ENCODE assay signal across 17 mouse cellular contexts in genomic region chr2:118541716-118542115, GRCm38 (mm10). TPM values are rescaled to one million over a fixed set of nuclear protein-coding genes. Genes with fewer than 3 reads are reported as not detected.
DNase-seq lines count a peak whose midpoint lies in the region; ATAC-seq and TF ChIP-seq lines count a peak whose summit lies in the region.
"Had no signal": no experiment of that assay in that cellular context is flagged by ENCODE, and none has a peak within 500 bp of the region (broad histone marks: within the 10 kb centered on the region; RNA-seq: fewer than 3 reads in every experiment).

No protein-coding gene starts in this region.

- intact Hi-C loops in heart, postnatal 10 days (cut with DNase I), result no loop called here

- 71% methylated on average over 3 of the region's 3 CpGs for WGBS in heart, embryonic 11.5 days (ENCODE audit: insufficient replicate concordance)
- WGBS in limb, embryonic 12.5 days, result 67% methylated on average over 3 of the region's 3 CpGs
- 86% methylated on average over 3 of the region's 3 CpGs for WGBS in limb, embryonic 10.5 days
- WGBS in heart, embryonic 16.5 days, result 84% methylated on average over 3 of the region's 3 CpGs
- 81% methylated on average over 3 of the region's 3 CpGs for WGBS in intestine, postnatal 0 days
- 91% methylated on average over 3 of the region's 3 CpGs for WGBS in forebrain, embryonic 12.5 days

- TF ChIP-seq CTCF in intestine, postnatal 0 days (IDR thresholded peaks at IDR 0.05; ENCODE audit: low read depth), result no peak

- H3K4me2 ChIP-seq in heart, embryonic 11.5 days, result no peak overlapping the region
- no peak overlapping the region for H3K4me2 ChIP-seq in limb, embryonic 12.5 days
- no peak overlapping the region for H3K4me2 ChIP-seq in heart, embryonic 16.5 days (ENCODE audit: low read depth, low read length)
- H3K4me2 ChIP-seq in intestine, postnatal 0 days (replicated peaks; ENCODE audit: low read depth), result no peak overlapping the region
- no peak overlapping the region for H3K4me2 ChIP-seq in forebrain, embryonic 12.5 days
- H3K4me2 ChIP-seq: midbrain, embryonic 12.5 days had no signal

- H3K36me3 ChIP-seq in heart, embryonic 11.5 days (ENCODE audit: control insufficient read depth, insufficient read depth, low read length), result no peaks in the 10 kb centered on the region
- H3K36me3 ChIP-seq in limb, embryonic 12.5 days, result peaks cover 11% of the 10 kb centered on the region
- peaks cover 18% of the 10 kb centered on the region for H3K36me3 ChIP-seq in limb, embryonic 10.5 days
- H3K36me3 ChIP-seq in heart, embryonic 16.5 days (ENCODE audit: control insufficient read depth, insufficient read depth), result 0 out of 2 replicates have a peak, but pooled peaks cover 3% of the 10 kb centered on the region
- H3K36me3 ChIP-seq in intestine, postnatal 0 days (ENCODE audit: control insufficient read depth, insufficient read depth), result peaks cover 5% of the 10 kb centered on the region; the same call in 1 of the 2 replicates
- H3K36me3 ChIP-seq in forebrain, embryonic 12.5 days (replicated peaks), result no peaks in the 10 kb centered on the region

- peaks cover 81% of the 10 kb centered on the region for H3K4me1 ChIP-seq in heart, embryonic 11.5 days (ENCODE audit: control insufficient read depth, insufficient read depth, low read length)
- H3K4me1 ChIP-seq in limb, embryonic 12.5 days (replicated peaks), result peaks cover 75% of the 10 kb centered on the region
- peaks cover 80% of the 10 kb centered on the region for H3K4me1 ChIP-seq in limb, embryonic 10.5 days
- H3K4me1 ChIP-seq in heart, embryonic 16.5 days (ENCODE audit: control insufficient read depth, insufficient read depth, low read length), result peaks cover 84% of the 10 kb centered on the region
- peaks cover 35% of the 10 kb centered on the region for H3K4me1 ChIP-seq in intestine, postnatal 0 days (replicated peaks; ENCODE audit: control insufficient read depth, insufficient read depth, low read length)
- H3K4me1 ChIP-seq in forebrain, embryonic 12.5 days, result peaks cover 51% of the 10 kb centered on the region

- no peak overlapping the region for H3K4me3 ChIP-seq in heart, embryonic 11.5 days (ENCODE audit: low read depth, low read length)
- no peak overlapping the region for H3K4me3 ChIP-seq in limb, embryonic 12.5 days (replicated peaks)
- no peak overlapping the region for H3K4me3 ChIP-seq in limb, embryonic 10.5 days
- no peak overlapping the region for H3K4me3 ChIP-seq in heart, embryonic 16.5 days (ENCODE audit: low read length)
- no peak overlapping the region for H3K4me3 ChIP-seq in intestine, postnatal 0 days (ENCODE audit: low read depth, low read length)
- no peak overlapping the region for H3K4me3 ChIP-seq in forebrain, embryonic 12.5 days (replicated peaks)
- H3K4me3 ChIP-seq: erythroblast, embryonic 14.5 days; midbrain, embryonic 12.5 days; myocyte had no signal

- no peaks in the 10 kb centered on the region for H3K27me3 ChIP-seq in heart, embryonic 11.5 days (ENCODE audit: control insufficient read depth, insufficient read depth, low read length)
- H3K27me3 ChIP-seq in limb, embryonic 12.5 days, result no peaks in the 10 kb centered on the region
- H3K27me3 ChIP-seq in limb, embryonic 10.5 days (ENCODE audit: low read depth, poor library complexity, severe bottlenecking), result peaks cover 3% of the 10 kb centered on the region; the same call in 1 of the 2 replicates
- H3K27me3 ChIP-seq in heart, embryonic 16.5 days (ENCODE audit: control insufficient read depth, insufficient read depth, low read length), result no peaks in the 10 kb centered on the region
- H3K27me3 ChIP-seq in intestine, postnatal 0 days (replicated peaks; ENCODE audit: control insufficient read depth, insufficient read depth, low read length), result no peaks in the 10 kb centered on the region
- peaks cover 13% of the 10 kb centered on the region for H3K27me3 ChIP-seq in forebrain, embryonic 12.5 days

- no peak overlapping the region for H3K9ac ChIP-seq in heart, embryonic 11.5 days (ENCODE audit: low read depth, low read length)
- no peak overlapping the region for H3K9ac ChIP-seq in limb, embryonic 12.5 days (replicated peaks)
- H3K9ac ChIP-seq in heart, embryonic 16.5 days (ENCODE audit: low read length), result peak overlapping the region; percentile 40; the same call in 1 of the 2 replicates
- H3K9ac ChIP-seq in intestine, postnatal 0 days (ENCODE audit: low read depth, low read length), result no peak overlapping the region
- H3K9ac ChIP-seq in forebrain, embryonic 12.5 days, result no peak overlapping the region
- H3K9ac ChIP-seq: forebrain, postnatal 0 days had no signal

- no peak for ATAC-seq in heart, embryonic 11.5 days (replicated peaks; ENCODE audit: insufficient number of reproducible peaks, low FRiP score, low TSS enrichment)
- no peak for ATAC-seq in limb, embryonic 12.5 days (ENCODE audit: insufficient number of reproducible peaks, insufficient read depth, low FRiP score, low TSS enrichment, low read depth)
- ATAC-seq in heart, embryonic 16.5 days (replicated peaks; ENCODE audit: extremely low read depth, insufficient read depth, low FRiP score), result no peak
- ATAC-seq in intestine, postnatal 0 days, result no peak
- ATAC-seq in forebrain, embryonic 12.5 days (ENCODE audit: low FRiP score), result no peak
- ATAC-seq: forebrain, postnatal 0 days; hindbrain, embryonic 16.5 days had no signal

- no peak for DNase-seq in heart, postnatal 10 days
- no peak for DNase-seq in limb, embryonic 10.5 days (ENCODE audit: low spot score)
- DNase-seq in layer of hippocampus, adult 8-10 months (ENCODE audit: low spot score in 2 of 2), result no peak
- DNase-seq: cerebellum, adult 11 months; forebrain, postnatal 0 days; gastrocnemius, postnatal 36 days; liver; lung, postnatal 36 days had no signal

- peak overlapping the region; percentile 99 for H3K27ac ChIP-seq in heart, embryonic 11.5 days (ENCODE audit: low read depth, low read length)
- H3K27ac ChIP-seq in limb, embryonic 12.5 days, result 0 out of 2 replicates have a peak overlapping the region, but pooled peaks have one; percentile 46
- no peak overlapping the region for H3K27ac ChIP-seq in limb, embryonic 10.5 days
- H3K27ac ChIP-seq in heart, embryonic 16.5 days (ENCODE audit: low read length), result peak overlapping the region; percentile 99
- 0 out of 2 replicates have a peak overlapping the region, but pooled peaks have one; percentile 83 for H3K27ac ChIP-seq in intestine, postnatal 0 days (ENCODE audit: low read depth, low read length)
- H3K27ac ChIP-seq in forebrain, embryonic 12.5 days, result no peak overlapping the region
- H3K27ac ChIP-seq: midbrain, embryonic 12.5 days had no signal

- no peaks in the 10 kb centered on the region for H3K9me3 ChIP-seq in heart, embryonic 11.5 days (replicated peaks; ENCODE audit: control insufficient read depth, low read length)
- no peaks in the 10 kb centered on the region for H3K9me3 ChIP-seq in limb, embryonic 12.5 days
- H3K9me3 ChIP-seq in limb, embryonic 10.5 days (replicated peaks), result no peaks in the 10 kb centered on the region
- H3K9me3 ChIP-seq in heart, embryonic 16.5 days (replicated peaks; ENCODE audit: control insufficient read depth, low read length), result no peaks in the 10 kb centered on the region
- H3K9me3 ChIP-seq in intestine, postnatal 0 days (ENCODE audit: control insufficient read depth), result no peaks in the 10 kb centered on the region
- no peaks in the 10 kb centered on the region for H3K9me3 ChIP-seq in forebrain, embryonic 12.5 days
- H3K9me3 ChIP-seq: midbrain, embryonic 12.5 days had no signal

RNA-seq across cellular contexts. Expression of gene Bmf, which starts 7.8 kb away (rescaled TPM):
- 2.6 and 3.7 TPM in 2 replicates for polyA plus RNA-seq in heart, embryonic 11.5 days (2014; fragmentation: Nextera tagmentation; extraction: Ambion mirVana)
- 10 to 100 TPM; 12.3 to 17.1 TPM for total RNA-seq in heart, postnatal 10 days (2021)
- polyA plus RNA-seq in limb, embryonic 12.5 days (2016; fragmentation: Nextera tagmentation; extraction: Ambion mirVana), result 4.8 and 7.1 TPM in 2 replicates
- polyA plus RNA-seq in limb, embryonic 10.5 days (2016; fragmentation: Nextera tagmentation; extraction: Ambion mirVana), result 4.2 and 5.5 TPM in 2 replicates
- polyA plus RNA-seq in heart, embryonic 16.5 days (2015; fragmentation: Nextera tagmentation; extraction: Ambion mirVana), result 1.4 and 1.8 TPM in 2 replicates
- polyA plus RNA-seq in intestine, postnatal 0 days (2015; fragmentation: Nextera tagmentation; extraction: Ambion mirVana), result 1.4 and 1.7 TPM in 2 replicates
- 2.2 and 3.0 TPM in 2 replicates for polyA plus RNA-seq in forebrain, embryonic 12.5 days (2016; fragmentation: Nextera tagmentation; extraction: Ambion mirVana)
- 1 to 10 TPM; 2.0 to 8.6 (median 4.1) TPM for total RNA-seq in layer of hippocampus, adult 8-10 months (2022)

RNA-seq across cellular contexts. Expression of gene Bub1b, which starts 56.3 kb away (rescaled TPM):
- 67.3 and 83.3 TPM in 2 replicates for polyA plus RNA-seq in heart, embryonic 11.5 days (2014; fragmentation: Nextera tagmentation; extraction: Ambion mirVana)
- total RNA-seq in heart, postnatal 10 days (2021), result 10 to 100 TPM; 15.4 to 15.9 TPM
- polyA plus RNA-seq in limb, embryonic 12.5 days (2016; fragmentation: Nextera tagmentation; extraction: Ambion mirVana), result 119 and 127 TPM in 2 replicates
- polyA plus RNA-seq in limb, embryonic 10.5 days (2016; fragmentation: Nextera tagmentation; extraction: Ambion mirVana), result 148 and 168 TPM in 2 replicates
- polyA plus RNA-seq in heart, embryonic 16.5 days (2015; fragmentation: Nextera tagmentation; extraction: Ambion mirVana), result 74.8 and 78.4 TPM in 2 replicates
- 8.9 and 9.9 TPM in 2 replicates for polyA plus RNA-seq in intestine, postnatal 0 days (2015; fragmentation: Nextera tagmentation; extraction: Ambion mirVana)
- polyA plus RNA-seq in forebrain, embryonic 12.5 days (2016; fragmentation: Nextera tagmentation; extraction: Ambion mirVana), result 112 and 126 TPM in 2 replicates
- total RNA-seq in layer of hippocampus, adult 8-10 months (2022), result 1 to 10 TPM; 2.1 to 3.3 (median 2.3) TPM

Comparison
In these comparisons a context has a peak if more than half of its experiments do, and no peak if none do; other contexts are left out.
1. H3K27ac ChIP-seq: peak in heart, embryonic 11.5 days (single experiment), limb, embryonic 12.5 days (single experiment), heart, embryonic 16.5 days (single experiment) and intestine, postnatal 0 days (single experiment); none in limb, embryonic 10.5 days (single experiment) and forebrain, embryonic 12.5 days (single experiment).